Mouse (Mus musculus): ENCODE measurements around the gene Atp11a.

The Atp11a gene

GRCm38 (mm10) chr8:12773914-12774313 is 17.1 kb downstream of the Atp11a start:
- DNase-seq = no peak

- no peak for DNase-seq
Measured at GRCm38 (mm10) chr8:12774872-12775298, 18.1 kb downstream of the Atp11a start.

- DNase-seq = no peak
Measured at GRCm38 (mm10) chr8:12775302-12775975, 18.6 kb downstream of the Atp11a start.

DNA sequence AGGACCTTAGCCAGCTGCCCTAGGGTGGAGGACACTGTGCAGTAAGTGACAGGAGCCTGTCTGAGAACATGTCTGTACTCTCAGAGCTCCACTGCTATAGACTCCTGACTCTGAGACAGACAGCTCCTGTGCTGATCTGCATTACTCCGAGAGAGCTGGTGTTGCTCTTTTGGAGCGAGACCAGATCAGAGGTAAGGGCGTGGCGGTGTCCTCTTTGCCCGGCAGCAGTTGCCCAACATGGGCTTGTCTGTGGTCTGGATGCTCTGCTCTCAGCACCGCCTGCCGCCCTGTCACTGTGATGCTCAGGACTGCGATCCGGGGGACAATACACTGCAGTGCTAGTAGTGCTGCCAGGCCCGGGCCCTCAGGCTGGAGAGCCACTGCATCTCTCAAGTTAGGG is 19.4 kb downstream of the Atp11a start:
- DNase-seq = no peak

DNA sequence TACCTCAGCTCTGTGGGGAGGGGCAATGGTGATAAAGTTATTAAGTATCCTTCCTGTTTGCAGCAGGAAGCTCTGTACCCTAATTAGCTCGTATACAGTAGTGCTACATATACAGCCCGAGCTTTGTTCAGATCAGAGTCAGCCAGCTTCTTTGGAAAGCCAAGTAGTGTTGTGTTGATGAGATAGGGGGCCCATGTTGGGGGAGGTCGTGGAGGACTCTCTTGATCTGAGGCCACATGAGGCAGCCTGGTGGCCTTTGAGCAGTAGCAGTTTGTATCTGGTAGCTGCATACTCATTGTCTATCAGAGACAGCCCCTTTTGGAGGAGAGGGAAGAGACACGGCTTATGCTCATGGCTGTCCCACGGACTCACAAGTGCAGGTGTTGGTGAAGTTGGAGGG is 20.4 kb downstream of the Atp11a start:
- no peak for DNase-seq

GRCm38 (mm10) chr8:12779541-12779940 is 22.7 kb downstream of the Atp11a start:
- DNase-seq = no peak

GRCm38 (mm10) chr8:12785508-12785907 is 28.7 kb downstream of the Atp11a start:
- no peak for DNase-seq

DNA sequence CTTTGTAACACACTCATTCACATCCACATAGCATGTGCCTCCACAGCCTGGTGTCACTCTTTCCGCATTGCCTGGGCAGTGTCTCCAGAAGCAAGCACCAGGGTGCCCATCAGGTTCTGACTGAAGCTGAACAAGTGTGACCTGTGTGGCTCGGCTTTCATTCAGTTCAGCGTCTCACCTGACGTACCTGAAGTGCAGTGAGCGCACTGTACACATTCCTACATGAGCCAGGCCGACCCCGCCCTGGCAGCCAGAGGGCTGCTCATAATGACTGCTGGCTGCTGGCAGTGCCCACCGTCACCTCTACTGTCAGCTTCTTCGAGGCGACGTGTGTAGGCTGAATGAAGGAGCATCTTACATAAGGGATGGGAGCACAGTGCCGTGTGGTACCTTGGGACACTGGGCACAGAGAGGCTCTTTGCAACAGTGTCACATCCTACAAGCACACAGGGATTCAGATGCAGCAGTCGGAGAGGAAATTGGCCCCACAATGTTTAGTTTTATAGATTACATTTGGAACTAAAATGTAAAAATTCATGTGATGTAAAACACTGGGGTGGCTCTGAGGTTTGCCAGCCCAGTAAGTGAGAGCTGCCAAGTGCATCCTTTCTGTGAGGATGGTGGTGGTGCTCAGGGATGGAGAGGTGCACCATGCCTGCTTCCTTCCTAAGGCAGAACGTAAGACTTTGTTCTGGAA is 29.6 kb downstream of the Atp11a start:
- DNase-seq = no peak

- DNase-seq = no peak
Measured at GRCm38 (mm10) chr8:12786958-12787301, 30.1 kb downstream of the Atp11a start.

- no peak for DNase-seq
Measured at GRCm38 (mm10) chr8:12787427-12787826, 30.6 kb downstream of the Atp11a start.

DNA sequence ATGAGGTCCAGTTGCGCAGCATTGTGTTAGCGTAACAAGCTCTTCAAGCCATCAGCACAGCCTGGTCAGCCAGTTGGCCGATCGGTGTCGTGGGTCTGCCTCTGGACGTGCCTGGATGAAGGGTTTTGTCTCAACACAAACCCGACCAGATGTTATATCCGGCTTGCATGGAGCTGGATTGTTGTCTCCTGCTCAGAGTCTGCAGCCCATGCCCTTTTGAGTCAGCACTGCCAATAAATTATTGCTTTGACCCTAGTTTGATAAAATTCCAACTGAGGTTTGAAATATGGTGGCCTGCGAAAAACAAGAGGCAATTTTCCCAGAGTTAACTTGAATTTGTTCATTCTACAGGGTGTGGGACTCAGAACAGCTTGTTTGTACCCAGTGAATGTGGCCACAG is 31.9 kb downstream of the Atp11a start:
- no peak for DNase-seq

- no peak for DNase-seq
Measured at GRCm38 (mm10) chr8:12795011-12795671, 38.3 kb downstream of the Atp11a start.

GRCm38 (mm10) chr8:12799099-12799498 is 42.3 kb downstream of the Atp11a start:
- DNase-seq = no peak

DNA sequence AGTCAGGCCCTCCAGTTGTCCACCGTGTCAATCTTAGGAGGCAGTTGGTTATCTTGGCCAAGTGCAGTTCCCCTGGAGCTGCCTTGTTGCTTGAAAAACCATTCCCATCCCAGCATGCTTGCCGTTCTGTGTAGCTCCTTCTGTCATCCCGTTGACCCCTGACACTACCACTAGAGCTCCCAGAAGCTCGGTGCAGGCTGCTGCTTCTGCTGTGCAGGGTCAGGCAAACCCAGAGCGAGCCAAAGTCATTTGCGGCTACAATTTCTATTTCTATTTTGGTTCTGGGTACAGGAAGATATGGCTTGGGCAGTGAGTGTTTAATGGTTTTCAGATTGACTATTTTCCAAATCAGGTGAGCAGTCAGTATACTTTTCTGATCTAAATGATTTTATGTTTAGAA is 43.0 kb downstream of the Atp11a start:
- DNase-seq = no peak

DNA sequence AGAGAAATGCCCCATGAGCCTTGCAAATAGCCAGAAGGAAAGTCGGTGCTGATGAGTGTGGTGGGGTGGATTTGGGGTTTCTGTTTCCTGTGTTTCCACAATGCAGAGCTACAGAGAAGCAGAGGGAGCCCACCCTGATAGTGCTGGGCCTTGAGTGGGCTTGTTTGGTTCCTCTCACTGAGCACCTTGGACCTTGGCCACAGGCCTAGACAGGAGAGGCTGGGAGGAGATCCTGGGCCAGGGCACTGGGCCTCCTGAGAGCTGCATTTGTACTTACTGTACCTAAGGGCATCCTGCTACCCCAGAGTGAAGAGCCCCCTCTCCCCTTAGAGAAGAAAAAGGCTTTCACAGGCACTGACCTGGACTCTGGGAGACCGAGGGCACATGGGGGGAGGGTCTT is 43.4 kb downstream of the Atp11a start:
- no peak for DNase-seq

GRCm38 (mm10) chr8:12801586-12801985 is 44.8 kb downstream of the Atp11a start:
- no peak for DNase-seq

DNA sequence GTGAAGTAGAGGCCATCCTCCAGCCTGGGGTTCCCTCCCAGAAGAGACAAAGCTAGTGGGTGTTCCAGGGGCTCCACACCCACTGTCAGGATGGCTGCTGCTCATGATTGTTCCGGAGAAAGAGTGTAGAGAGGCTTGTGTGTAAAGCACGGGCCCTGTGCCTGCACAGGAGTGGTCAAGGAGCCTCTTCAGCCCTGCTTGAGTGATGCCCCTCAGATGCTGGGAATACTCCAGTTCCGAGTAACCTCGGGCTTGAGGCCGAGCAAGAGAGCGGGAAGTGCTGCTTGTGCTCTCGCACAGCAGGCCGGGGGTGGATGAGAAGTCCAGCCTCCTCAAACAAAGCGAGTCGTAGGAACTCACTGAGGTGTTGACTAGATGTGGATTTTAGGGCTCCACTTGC is 46.3 kb downstream of the Atp11a start:
- DNase-seq = no peak

DNA sequence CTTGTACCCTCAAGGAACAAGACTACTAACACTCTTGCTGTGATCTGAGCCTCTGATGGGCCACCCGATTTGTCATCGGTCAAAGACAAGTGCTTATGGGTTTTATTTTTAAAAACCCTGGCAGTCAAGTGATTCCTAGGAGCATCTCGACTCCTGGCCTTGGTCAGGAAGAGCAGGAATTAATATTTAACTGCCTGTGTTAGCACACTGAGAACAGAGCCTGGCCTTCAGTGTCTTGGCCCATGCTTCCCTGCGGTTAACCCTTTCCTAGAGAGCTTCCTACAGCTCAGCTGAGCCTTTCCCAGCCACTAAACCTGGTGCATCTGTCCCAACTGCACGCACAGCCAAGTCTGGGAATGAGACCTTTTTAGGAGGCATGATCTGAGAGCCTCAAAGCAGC is 48.1 kb downstream of the Atp11a start:
- DNase-seq = no peak

- no peak for DNase-seq
Measured at GRCm38 (mm10) chr8:12805569-12805968, 48.8 kb downstream of the Atp11a start.

DNA sequence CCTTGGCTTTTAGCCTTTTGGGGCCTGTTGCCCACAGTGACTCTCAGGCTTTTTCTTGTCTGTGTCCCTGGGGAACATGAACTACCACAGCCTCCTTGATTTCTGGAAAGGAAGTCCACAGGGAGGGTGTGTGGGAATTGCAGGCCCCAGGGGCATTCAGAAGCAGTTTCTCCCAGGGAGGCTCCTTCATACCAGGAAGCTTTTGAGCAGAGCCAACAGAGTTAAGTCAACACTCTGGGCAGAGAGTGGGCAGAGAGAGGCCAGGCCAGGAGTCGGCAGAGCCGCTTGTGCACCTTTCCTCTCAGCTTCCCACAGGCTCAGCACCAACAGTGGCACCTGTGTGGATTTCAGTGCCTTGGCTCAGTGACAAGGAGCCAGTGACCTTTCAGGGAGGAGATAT is 51.2 kb downstream of the Atp11a start:
- DNase-seq = no peak

DNA sequence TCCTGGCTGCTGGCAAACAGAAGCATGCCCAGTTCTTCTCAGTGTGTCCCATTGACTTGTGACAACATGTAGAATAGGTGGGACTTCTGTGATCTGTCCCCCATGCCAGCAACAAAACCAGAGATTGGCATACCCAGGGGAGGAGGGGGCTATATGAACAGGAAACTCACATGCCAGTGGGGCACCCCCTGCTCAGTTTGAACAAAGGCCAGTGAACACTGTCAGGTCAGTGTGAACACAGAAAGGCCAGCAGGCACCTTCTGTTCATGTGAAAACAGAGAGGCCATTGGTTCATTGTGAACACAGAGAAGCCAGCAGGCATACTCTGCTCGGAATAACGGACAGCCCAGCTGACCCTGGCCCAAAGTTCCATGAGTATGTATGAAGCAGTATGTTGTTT is 52.7 kb downstream of the Atp11a start:
- no peak for DNase-seq

DNA sequence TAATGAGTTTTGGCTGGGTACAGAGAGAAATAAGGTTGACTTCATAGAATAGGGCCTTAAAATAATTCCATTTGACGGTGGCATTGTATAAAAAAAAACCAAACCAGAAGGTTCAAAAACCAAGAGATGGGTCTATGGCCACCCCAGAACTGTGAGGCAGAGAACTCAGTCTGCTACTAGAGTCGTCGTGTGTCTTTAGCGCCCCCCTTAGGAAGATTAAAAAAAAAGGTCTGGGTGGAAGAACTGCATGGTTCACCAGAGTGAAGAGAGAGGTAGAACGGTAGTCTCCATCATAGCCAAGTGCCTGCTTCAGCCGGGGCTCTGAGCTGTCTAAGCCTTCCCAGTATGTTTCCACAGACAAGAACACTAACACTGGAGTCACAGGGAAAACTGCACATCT is 54.4 kb downstream of the Atp11a start:
- no peak for DNase-seq

DNA sequence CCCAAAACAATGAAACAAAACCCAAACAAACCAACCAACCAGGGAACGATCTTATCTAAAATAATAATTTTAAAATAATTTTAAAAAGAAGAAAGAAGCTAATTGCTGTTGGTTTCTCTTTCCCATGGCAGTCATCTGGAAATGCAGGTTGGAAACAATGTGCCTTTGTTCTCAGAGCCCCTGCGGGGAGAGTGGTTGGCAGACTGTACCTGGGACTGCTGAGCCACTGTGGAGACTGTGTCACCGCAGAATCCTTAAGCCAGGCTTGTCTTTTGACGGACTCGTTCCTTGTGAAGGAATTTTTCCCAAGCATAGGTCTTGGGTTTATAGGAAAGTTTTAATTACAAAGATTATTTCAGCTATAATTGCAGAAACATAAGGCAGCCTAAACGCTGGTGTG is 59.6 kb downstream of the Atp11a start:
- no peak for DNase-seq

GRCm38 (mm10) chr8:12822892-12823291 is 66.1 kb downstream of the Atp11a start:
- DNase-seq = no peak

All from thymus, postnatal 14 days (tissue).